Mouse (Mus musculus) c-Kit-positive CD71-positive TER-119-positive erythroid progenitor cells, embryonic 14.5 days (primary cell): ENCODE data around the gene Ppp1r9a.

Experiments
- DNase-seq: peaks from one replicate; pipeline ENCODE4 v3.0.0-alpha.2; 2013; ENCODE audit warnings: low spot score

Ppp1r9a gene

GRCm38 (mm10) chr6:5008166-5008565 is 105.4 kb downstream of the Ppp1r9a start:
- no peak for DNase-seq

DNA sequence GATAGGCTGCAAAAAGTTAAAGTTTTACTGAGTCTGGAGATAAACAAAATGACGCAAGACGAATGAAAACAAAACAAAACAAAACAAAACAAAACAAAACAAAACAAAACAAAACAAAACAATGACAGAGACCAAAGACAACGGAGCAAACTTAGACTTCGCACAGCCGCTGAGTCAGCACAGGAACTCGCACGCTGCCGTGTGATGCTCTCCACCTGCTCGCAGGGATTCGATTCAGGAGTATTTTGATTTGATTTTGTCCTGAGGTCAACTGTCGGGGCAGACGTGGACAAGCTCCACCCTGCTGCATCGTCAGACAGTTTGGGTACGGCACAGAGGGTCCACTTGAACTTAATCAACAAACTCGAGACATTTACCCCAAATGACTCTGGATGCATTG is 105.9 kb downstream of the Ppp1r9a start:
- no peak for DNase-seq

- no peak for DNase-seq
Measured at GRCm38 (mm10) chr6:5010553-5011416, 108.1 kb downstream of the Ppp1r9a start.

GRCm38 (mm10) chr6:5012794-5013193 is 110.1 kb downstream of the Ppp1r9a start:
- no peak for DNase-seq

DNA sequence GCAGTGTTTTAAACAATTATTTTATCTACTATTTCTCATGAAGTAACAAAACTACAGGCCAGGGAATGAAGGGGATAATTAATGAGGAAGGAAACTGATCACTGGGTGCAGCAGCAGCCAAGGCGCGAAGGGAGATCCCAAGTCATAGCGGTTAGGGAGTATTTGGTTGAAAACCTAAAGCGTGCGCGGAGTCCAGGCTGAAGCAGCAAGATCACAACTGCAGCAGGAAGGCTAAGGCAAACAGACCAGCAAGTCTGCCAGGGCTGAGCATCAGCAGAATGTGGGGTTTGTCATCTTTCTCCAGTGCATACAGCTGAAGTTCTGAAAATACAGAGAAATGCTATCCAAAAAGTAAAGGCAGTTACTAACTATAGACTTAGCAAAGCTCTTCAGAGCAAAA is 111.8 kb downstream of the Ppp1r9a start:
- DNase-seq = no peak

- DNase-seq = no peak
Measured at GRCm38 (mm10) chr6:5015173-5015572, 112.5 kb downstream of the Ppp1r9a start.

- DNase-seq = no peak
Measured at GRCm38 (mm10) chr6:5017945-5018511, 115.3 kb downstream of the Ppp1r9a start.

DNA sequence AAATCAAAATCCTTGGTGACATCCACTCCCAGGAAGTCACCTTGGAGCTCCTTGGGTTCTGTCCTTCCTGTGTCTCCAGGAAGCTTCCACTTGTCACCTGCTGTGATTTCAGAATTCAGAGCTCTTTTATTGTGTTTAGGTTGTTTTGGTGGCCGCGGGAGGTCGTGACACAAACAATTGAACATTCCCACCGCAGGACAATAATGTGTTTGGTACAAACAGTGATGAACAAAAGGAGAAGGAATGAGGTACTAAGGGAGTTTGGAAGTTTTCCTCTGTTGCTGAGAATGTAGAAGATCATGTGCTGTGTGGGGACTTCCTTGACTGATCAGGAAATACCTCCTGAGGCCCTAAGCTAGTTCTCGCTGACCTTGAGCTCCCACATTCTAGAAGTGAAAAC is 116.5 kb downstream of the Ppp1r9a start:
- no peak for DNase-seq

DNA sequence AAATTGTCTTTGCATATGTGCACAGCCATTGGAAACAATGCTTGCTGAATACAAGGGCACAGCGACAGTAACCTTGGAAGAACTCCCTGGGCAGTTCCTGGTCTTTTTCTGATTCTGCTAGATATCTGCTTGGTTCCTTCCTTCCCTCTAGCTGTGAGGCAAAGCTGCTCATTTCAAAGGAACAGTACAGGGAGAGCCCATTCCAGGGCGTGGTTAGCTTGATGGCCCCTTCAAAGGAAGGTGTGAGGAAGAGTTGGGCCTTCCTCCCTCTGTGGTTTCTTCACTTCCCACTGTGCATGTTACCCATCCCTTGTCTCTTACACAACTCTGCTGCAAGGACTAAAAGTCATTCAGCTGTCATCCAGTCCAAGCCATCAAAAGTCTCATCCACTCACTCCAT is 117.3 kb downstream of the Ppp1r9a start:
- DNase-seq = no peak

GRCm38 (mm10) chr6:5020510-5020909 is 117.8 kb downstream of the Ppp1r9a start:
- DNase-seq = no peak

DNA sequence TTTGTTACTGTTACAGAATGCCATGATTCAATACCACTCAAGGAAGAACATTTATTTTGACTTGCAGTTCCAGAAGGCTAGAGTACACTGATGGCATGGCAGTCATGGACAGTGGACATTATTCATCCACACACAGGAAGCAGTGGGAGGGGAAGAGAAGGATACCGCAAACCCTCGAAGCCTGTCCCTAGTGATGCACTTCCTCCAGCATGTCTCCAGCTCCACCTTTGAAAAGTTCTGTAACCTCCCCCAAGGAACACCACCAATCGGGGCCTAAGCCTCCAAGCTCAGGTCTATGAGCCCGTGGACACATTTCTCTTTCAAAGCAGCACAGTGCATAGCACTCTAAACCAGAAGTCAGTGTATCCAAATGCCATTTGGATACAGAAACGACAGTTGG is 120.0 kb downstream of the Ppp1r9a start:
- DNase-seq = no peak

GRCm38 (mm10) chr6:5024893-5025292 is 122.2 kb downstream of the Ppp1r9a start:
- DNase-seq = no peak

GRCm38 (mm10) chr6:5026772-5027171 is 124.1 kb downstream of the Ppp1r9a start:
- no peak for DNase-seq

GRCm38 (mm10) chr6:5027213-5027612 is 124.5 kb downstream of the Ppp1r9a start:
- DNase-seq = no peak

GRCm38 (mm10) chr6:5027801-5028200 is 125.1 kb downstream of the Ppp1r9a start:
- no peak for DNase-seq

GRCm38 (mm10) chr6:5029205-5029927 is 126.6 kb downstream of the Ppp1r9a start:
- DNase-seq = no peak

- DNase-seq = no peak
Measured at GRCm38 (mm10) chr6:5029956-5030355, 127.2 kb downstream of the Ppp1r9a start.

DNA sequence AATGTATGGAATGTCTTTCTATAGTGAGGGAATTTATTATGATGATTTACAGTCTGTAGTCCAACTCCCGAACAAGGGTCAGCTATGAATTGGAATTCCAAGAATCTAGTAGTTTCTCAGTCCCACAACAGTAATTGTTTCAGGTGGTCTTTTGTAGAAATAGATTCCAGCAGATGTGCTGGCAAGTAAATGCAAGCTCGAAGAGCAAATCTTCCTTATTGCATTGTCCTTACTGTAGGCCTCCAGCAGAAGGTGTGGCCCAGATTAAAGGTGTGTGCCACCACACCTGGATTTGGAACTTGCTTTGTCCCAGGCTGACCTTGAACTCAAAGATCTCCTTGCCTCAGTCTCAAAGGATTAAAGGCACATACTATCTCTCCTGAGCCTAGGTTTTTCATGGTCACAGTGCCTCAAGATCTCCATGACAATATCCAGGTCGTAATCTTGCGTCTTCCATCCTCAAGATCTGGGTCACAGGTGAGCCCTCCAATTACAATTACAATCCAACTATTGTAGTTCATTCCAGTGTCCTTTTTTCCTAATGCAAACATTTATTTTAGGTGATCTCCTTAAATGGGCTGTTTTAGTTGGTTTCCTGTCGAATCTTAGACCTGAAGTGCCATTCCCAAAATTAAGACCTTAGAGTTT is 130.4 kb downstream of the Ppp1r9a start:
- no peak for DNase-seq

DNA sequence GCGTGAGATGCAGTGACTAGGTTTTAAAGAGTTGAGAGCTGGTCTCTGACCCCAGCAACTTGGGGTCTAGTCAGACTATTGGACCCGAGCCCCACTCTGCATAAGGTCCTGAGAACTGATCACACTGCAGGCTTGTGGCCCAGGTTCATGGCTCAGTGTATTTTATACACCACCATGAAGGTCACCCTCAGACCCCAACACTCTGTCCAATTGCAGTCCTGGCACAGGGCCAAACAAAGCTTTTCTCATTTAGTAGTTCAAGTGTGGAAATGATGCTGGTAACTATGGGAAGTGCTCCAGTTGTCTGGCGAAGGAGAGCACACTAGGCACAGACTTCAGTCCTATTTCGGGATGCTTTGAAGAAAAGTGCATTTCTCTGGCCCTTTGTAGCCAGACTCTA is 134.5 kb downstream of the Ppp1r9a start:
- no peak for DNase-seq

DNA sequence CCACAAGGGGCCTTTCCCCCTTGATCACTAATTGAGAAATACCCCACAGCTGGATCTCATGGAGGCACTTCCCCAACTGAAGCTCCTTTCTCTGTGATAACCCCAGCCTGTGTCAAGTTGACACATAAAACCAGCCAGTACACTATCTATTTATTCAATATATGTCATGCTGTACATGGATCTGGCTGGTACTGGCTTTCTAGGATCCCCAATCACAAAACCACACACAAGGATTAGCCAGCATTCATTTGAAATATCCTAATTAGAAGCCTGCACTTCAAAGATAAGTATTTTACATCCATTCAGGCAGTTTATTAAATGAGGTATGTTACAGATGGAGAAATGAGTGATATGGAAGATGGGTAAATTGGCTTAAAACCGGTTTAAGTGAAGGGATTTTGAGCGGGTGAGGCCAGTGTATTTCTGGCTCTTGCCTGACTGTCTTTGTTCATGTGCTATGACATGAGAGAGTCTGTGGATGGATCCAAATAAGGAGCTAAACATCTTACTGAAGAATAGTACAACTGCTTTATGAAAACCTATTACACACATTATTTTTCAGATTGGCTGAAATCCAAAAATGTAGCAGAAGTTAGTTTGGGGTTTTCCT is 135.5 kb downstream of the Ppp1r9a start:
- no peak for DNase-seq

DNA sequence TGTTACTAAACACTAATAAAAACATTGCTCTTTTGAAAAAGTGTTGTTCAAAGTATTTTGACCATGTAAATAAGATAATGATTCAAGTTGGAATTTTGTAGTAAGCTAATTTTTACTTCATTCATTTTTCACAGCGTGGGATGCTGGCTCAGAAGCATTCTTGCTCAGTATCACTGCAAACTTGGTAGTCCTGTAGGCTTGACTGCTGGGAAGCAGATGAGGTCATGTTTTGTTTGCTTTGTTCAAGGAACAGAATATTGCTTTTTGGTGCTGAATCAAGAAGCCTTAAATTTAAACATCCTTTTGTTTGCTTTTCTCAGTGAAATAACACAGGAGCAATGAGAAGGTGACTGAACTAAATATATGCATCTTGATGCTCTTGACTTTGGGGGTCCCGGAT is 136.6 kb downstream of the Ppp1r9a start:
- DNase-seq = no peak

GRCm38 (mm10) chr6:5045854-5046253 is 143.1 kb downstream of the Ppp1r9a start:
- no peak for DNase-seq
